Mouse (Mus musculus) MEL (cell line): Measurements from ENCODE around the gene Cnn3. TPM values are rescaled to one million over a fixed set of nuclear protein-coding genes. Genes with fewer than 3 reads are reported as not detected.

Experiments used
- DNase-seq: peaks from one replicate; pipeline ENCODE4 v3.0.0; 2011; ENCODE audit warnings: low read depth, low spot score
- H3K27ac ChIP-seq: 2 replicates; pipeline ENCODE4 v1.5.1; 2012; ENCODE audit warnings: low read depth, mild to moderate bottlenecking, control low read depth, low read length, moderate library complexity; ENCODE audit not compliant: control insufficient read depth
- H3K27me3 ChIP-seq, 2 experiments: fragments of 150-350 bp in 1 of 2; sonication (generic) in 1 of 2; 2 replicates each; pipeline ENCODE4 v1.6.1; 2012; ENCODE audit warnings: low read length in 2 of 2, mild to moderate bottlenecking in 2 of 2, improper control_type of control experiment in 1 of 2, moderate library complexity in 1 of 2; ENCODE audit not compliant: insufficient read depth in 2 of 2, control insufficient read depth in 1 of 2
- H3K36me3 ChIP-seq, 2 experiments: 2 replicates each; pipeline ENCODE4 v1.6.1; 2012 to 2014; ENCODE audit warnings: low read length in 2 of 2, improper control_type of control experiment in 1 of 2, inconsistent platforms in 1 of 2, mild to moderate bottlenecking in 1 of 2; ENCODE audit not compliant: insufficient read depth in 2 of 2, control insufficient read depth in 1 of 2
- H3K4me1 ChIP-seq, 2 experiments: fragments of 150-350 bp in 1 of 2; sonication (generic) in 1 of 2; 2 replicates each; pipeline ENCODE4 v1.6.1; 2012; ENCODE audit warnings: low read length in 2 of 2, improper control_type of control experiment in 1 of 2, mild to moderate bottlenecking in 1 of 2; ENCODE audit not compliant: insufficient read depth in 2 of 2, control insufficient read depth in 1 of 2
- H3K4me3 ChIP-seq, 2 experiments: fragments of 150-350 bp in 1 of 2; sonication (generic) in 1 of 2; 2 replicates each; pipeline ENCODE4 v1.5.1; 2012; ENCODE audit warnings: low read depth in 2 of 2, low read length in 2 of 2, mild to moderate bottlenecking in 2 of 2, moderate library complexity in 2 of 2, control low read depth in 1 of 2, improper control_type of control experiment in 1 of 2; ENCODE audit not compliant: control insufficient read depth in 1 of 2, insufficient read depth in 1 of 2
- H3K79me2 ChIP-seq: 2 replicates; pipeline ENCODE4 v1.6.1; 2012; ENCODE audit warnings: mild to moderate bottlenecking, low read length, moderate library complexity; ENCODE audit not compliant: control insufficient read depth, poor library complexity, insufficient read depth
- H3K9ac ChIP-seq: 2 replicates; pipeline ENCODE4 v1.6.1; 2012; ENCODE audit warnings: low read depth, mild to moderate bottlenecking, control low read depth, low read length, moderate library complexity; ENCODE audit not compliant: control insufficient read depth, poor library complexity, severe bottlenecking
- H3K9me3 ChIP-seq: fragments of 150-350 bp; sonication (generic); replicated peaks from 2 replicates; pipeline ENCODE4 v1.6.1; 2012; ENCODE audit warnings: mild to moderate bottlenecking, low read length, improper control_type of control experiment, moderate library complexity; ENCODE audit not compliant: insufficient read depth
- CTCF ChIP-seq, 3 experiments: IDR thresholded peaks in 2 of 3; conservative IDR thresholded peaks in 1 of 3; 2 replicates each; pipeline ENCODE4 v1.5.1; 2011 to 2012; ENCODE audit warnings: low read length in 3 of 3, low read depth in 2 of 3, mild to moderate bottlenecking in 2 of 3, improper control_type of control experiment in 1 of 3, inconsistent platforms in 1 of 3, mixed read lengths in 1 of 3, moderate library complexity in 1 of 3; ENCODE audit not compliant: control insufficient read depth in 1 of 3, insufficient read depth in 1 of 3, poor library complexity in 1 of 3, severe bottlenecking in 1 of 3
- EP300 ChIP-seq, 2 experiments: IDR thresholded peaks; 2 replicates each; pipeline ENCODE4 v1.6.1; 2011; ENCODE audit warnings: improper control_type of control experiment in 2 of 2, low read length in 2 of 2, low read depth in 1 of 2, mild to moderate bottlenecking in 1 of 2
- ETS1 ChIP-seq: IDR thresholded peaks from 2 replicates; pipeline ENCODE4 v1.6.1; 2012; ENCODE audit warnings: low read depth, mild to moderate bottlenecking, inconsistent platforms, low read length, improper control_type of control experiment, moderate library complexity
- GATA1 ChIP-seq: IDR thresholded peaks from 2 replicates; pipeline ENCODE4 v1.6.1; 2011; ENCODE audit warnings: low read depth, low read length, improper control_type of control experiment
- KAT2A ChIP-seq: conservative IDR thresholded peaks from 2 replicates; pipeline ENCODE4 v1.6.1; 2012; ENCODE audit warnings: low read depth, low read length, improper control_type of control experiment, inconsistent platforms
- MAX ChIP-seq: IDR thresholded peaks from 2 replicates; pipeline ENCODE4 v1.6.1; 2011; ENCODE audit warnings: low read length, improper control_type of control experiment
- MAZ ChIP-seq: IDR thresholded peaks from 2 replicates; pipeline ENCODE4 v1.6.1; 2012; ENCODE audit warnings: low read depth, mild to moderate bottlenecking, inconsistent platforms, low read length, improper control_type of control experiment
- MXI1 ChIP-seq: IDR thresholded peaks from 2 replicates; pipeline ENCODE4 v1.6.1; 2011; ENCODE audit warnings: mild to moderate bottlenecking, low read depth, low read length, improper control_type of control experiment
- MYB ChIP-seq: IDR thresholded peaks from 2 replicates; pipeline ENCODE4 v1.6.1; 2011; ENCODE audit warnings: mild to moderate bottlenecking, low read depth, low read length, improper control_type of control experiment
- RAD21 ChIP-seq: IDR thresholded peaks from 2 replicates; pipeline ENCODE4 v1.6.1; 2011; ENCODE audit warnings: mild to moderate bottlenecking, low read depth, low read length, improper control_type of control experiment
- SMC3 ChIP-seq: IDR thresholded peaks from 2 replicates; pipeline ENCODE4 v1.6.1; 2011; ENCODE audit warnings: low read depth, low read length, improper control_type of control experiment
- TAL1 ChIP-seq: IDR thresholded peaks from 2 replicates; pipeline ENCODE4 v1.6.1; 2012; ENCODE audit warnings: mild to moderate bottlenecking, inconsistent platforms, low read length, moderate library complexity, mixed read lengths
- UBTF ChIP-seq: IDR thresholded peaks from 2 replicates; pipeline ENCODE4 v1.6.1; 2012; ENCODE audit warnings: low read depth, mild to moderate bottlenecking, inconsistent platforms, low read length, improper control_type of control experiment, moderate library complexity, borderline replicate concordance; ENCODE audit not compliant: insufficient read depth
- ZC3H11A ChIP-seq: IDR thresholded peaks from 2 replicates; pipeline ENCODE4 v1.6.1; 2012; ENCODE audit warnings: low read depth, mild to moderate bottlenecking, inconsistent platforms, low read length, improper control_type of control experiment
- ZKSCAN1 ChIP-seq: IDR thresholded peaks from 2 replicates; pipeline ENCODE4 v1.6.1; 2012; ENCODE audit warnings: low read depth, mild to moderate bottlenecking, inconsistent platforms, low read length, improper control_type of control experiment, moderate library complexity
- polyA plus RNA-seq, 2 experiments: library from polyadenylated mRNA; stranded (reverse) in 1 of 2; unstranded in 1 of 2; fragments of >175 nt in 1 of 2; fragments of >200 nt in 1 of 2; gene quantifications; 2 replicates each; pipeline versions ENCODE4 v1.2.1 to v1.2.4; 2012; ENCODE audit warnings: low replicate concordance in 2 of 2, low read depth in 1 of 2; ENCODE audit not compliant: insufficient read length in 2 of 2, insufficient read depth in 1 of 2, missing spikeins in 1 of 2
- total RNA-seq: library from RNA; depleted of rRNA; stranded (reverse); fragments of 300-350 nt; gene quantifications from 2 replicates; pipeline ENCODE4 v1.2.3, GENCODE M21; 2012

Cnn3 gene
- total and polyA plus RNA-seq, 3 experiments, result not detected

DNA sequence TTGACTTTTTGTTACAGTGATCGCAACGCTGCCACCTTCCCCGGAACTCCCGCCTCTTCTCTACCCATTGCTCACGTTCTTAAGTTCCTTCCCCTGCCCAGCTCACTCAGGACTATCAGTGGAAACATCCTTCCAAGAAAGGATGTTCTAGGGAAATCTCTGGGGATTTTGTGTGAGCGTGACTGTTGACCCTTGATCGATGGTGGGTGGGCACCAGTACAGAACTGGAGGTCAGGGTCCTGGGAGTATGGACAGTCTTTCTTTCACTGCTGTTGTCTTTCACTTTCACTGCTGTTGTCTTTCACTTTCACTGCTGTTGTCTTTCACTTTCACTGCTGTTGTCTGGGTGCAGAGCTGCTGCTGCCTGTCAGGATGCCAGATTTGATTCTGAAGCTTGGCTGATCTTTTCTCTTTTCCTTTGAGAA lies 67.7 kb downstream of the Cnn3 start:
- Histone ChIP-seq H3K27ac (no peak overlapping the region), H3K79me2 (no peaks in the 10 kb centered on the region), H3K9me3 (no peaks in the 10 kb centered on the region), H3K9ac (no peak overlapping the region), H3K4me3 (no peak overlapping the region), H3K27me3 (no peaks in the 10 kb centered on the region; a peak in 1 of 4 replicates), H3K36me3 (no peaks in the 10 kb centered on the region), H3K4me1 (no peaks in the 10 kb centered on the region)
- no peak for TF ChIP-seq EP300 (IDR thresholded peaks at IDR 0.05; ENCODE audit: low read depth in 1 of 2, low read length in 2 of 2)
- TF ChIP-seq MXI1, result no peak
- no peak for TF ChIP-seq ETS1
- DNase-seq, result no peak

DNA sequence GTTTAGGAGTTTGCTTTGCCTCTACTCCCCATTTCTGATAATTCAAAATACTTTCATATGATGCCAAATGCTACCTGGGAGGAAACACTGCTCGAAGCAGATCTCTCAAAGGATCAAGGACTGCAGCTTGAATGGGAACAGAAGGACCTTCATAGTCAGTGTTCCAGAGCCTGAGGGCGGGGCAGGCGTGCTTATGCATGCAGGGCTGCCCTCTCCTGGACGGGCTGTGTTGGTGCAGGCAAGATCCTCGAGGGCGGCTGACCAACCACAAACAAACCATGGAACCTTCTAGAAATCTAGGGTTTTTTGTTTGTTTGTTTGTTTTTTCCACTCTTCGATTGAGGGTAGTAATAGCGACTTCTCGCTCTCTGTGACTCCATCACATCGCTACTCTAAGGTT lies 73.9 kb downstream of the Cnn3 start:
- peak; percentile 11 to 50 (median 44); a peak in 5 of 6 replicates for TF ChIP-seq CTCF (IDR thresholded peaks at IDR 0.05 in 2 of 3, conservative IDR thresholded peaks at IDR 0.05 in 1 of 3; ENCODE audit: control insufficient read depth in 1 of 3, insufficient read depth in 1 of 3, low read depth in 2 of 3, low read length in 3 of 3, poor library complexity in 1 of 3, severe bottlenecking in 1 of 3)
- TF ChIP-seq MYB, result no peak
- TF ChIP-seq KAT2A, result no peak
- TF ChIP-seq ZKSCAN1, result no peak
- no peak for TF ChIP-seq UBTF
- TF ChIP-seq MAZ, result no peak
- TF ChIP-seq TAL1, result no peak
- TF ChIP-seq RAD21, result peak; percentile 37
- TF ChIP-seq GATA1, result no peak
- peak; percentile 45; the same call in 1 of the 2 replicates for TF ChIP-seq ZC3H11A
- peak; percentile 62 for TF ChIP-seq SMC3
- no peaks in the 10 kb centered on the region for H3K36me3 ChIP-seq
- H3K4me1 ChIP-seq, result no peaks in the 10 kb centered on the region
- no peaks in the 10 kb centered on the region for H3K9me3 ChIP-seq
- H3K27me3 ChIP-seq, result no peaks in the 10 kb centered on the region; a peak in 2 of 4 replicates
- no peak overlapping the region for H3K4me3 ChIP-seq
- DNase-seq, result peak; percentile 28
- no peak overlapping the region for H3K9ac ChIP-seq
- no peaks in the 10 kb centered on the region for H3K79me2 ChIP-seq
- H3K27ac ChIP-seq, result no peak overlapping the region

DNA sequence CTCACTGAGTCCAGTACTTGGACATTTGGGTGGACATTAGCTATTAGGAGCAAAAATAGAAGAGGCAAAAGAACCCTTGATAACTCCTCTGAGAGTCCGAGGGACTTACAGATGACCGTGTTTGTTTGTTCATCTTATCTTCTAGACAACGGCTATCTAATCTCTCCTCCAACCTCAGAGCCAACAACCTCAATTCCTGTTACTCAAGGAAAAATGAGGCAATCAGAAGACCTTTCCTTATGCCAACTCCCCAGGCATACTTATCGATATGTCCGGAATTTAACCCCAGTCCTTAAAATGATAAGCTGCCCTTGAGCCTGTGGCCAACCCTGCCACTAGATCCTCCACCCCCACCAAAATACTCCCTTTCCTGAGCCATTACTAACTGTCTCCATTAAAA lies 74.4 kb downstream of the Cnn3 start:
- H3K27me3 ChIP-seq, result no peaks in the 10 kb centered on the region; a peak in 2 of 4 replicates
- DNase-seq, result no peak
- TF ChIP-seq MAX, result no peak

More for the DNA sequence above, 74.4 kb downstream of the Cnn3 start:
- H3K36me3 ChIP-seq, result no peaks in the 10 kb centered on the region
- H3K4me1 ChIP-seq, result no peaks in the 10 kb centered on the region
- H3K4me3 ChIP-seq, result no peak overlapping the region
- H3K79me2 ChIP-seq, result no peaks in the 10 kb centered on the region
- H3K9ac ChIP-seq, result no peak overlapping the region
- no peaks in the 10 kb centered on the region for H3K9me3 ChIP-seq
- H3K27ac ChIP-seq, result no peak overlapping the region
